Mouse (Mus musculus) embryonic facial prominence, embryonic 11.5 days (tissue): ENCODE data around the gene Oxt. TPM values are rescaled to one million over a fixed set of nuclear protein-coding genes. Genes with fewer than 3 reads are reported as not detected.
"Not testable (repeated sequence)": the region's sequence is repeated elsewhere in the genome, so short reads cannot be mapped to it uniquely, and the experiment has no call there.

Experiments
- ATAC-seq: fragments of 200-750 bp; cut with Nextera tagmentation; replicated peaks from 2 replicates; pipeline ENCODE4 v1.8.0; 2017; ENCODE audit warnings: low read depth; ENCODE audit not compliant: insufficient number of reproducible peaks, low FRiP score, low TSS enrichment
- DNase-seq: peaks from one replicate; pipeline ENCODE4 v3.0.0-alpha.2; 2015; ENCODE audit warnings: low spot score
- H3K27ac ChIP-seq: fragments of 300-500 bp; sonication (generic); replicated peaks from 2 replicates; pipeline ENCODE4 v1.5.1; 2014; ENCODE audit warnings: mild to moderate bottlenecking, low read depth, low read length, control low read depth
- H3K27me3 ChIP-seq: fragments of 300-500 bp; sonication (generic); 2 replicates; pipeline ENCODE4 v1.6.1; 2014; ENCODE audit warnings: mild to moderate bottlenecking, low read length, moderate library complexity, mixed read lengths; ENCODE audit not compliant: control insufficient read depth, insufficient read depth
- H3K36me3 ChIP-seq: fragments of 300-500 bp; sonication (generic); replicated peaks from 2 replicates; pipeline ENCODE4 v1.6.1; 2014; ENCODE audit warnings: low read depth, mild to moderate bottlenecking, low read length, moderate library complexity, mixed read lengths; ENCODE audit not compliant: control insufficient read depth, insufficient read depth
- H3K4me1 ChIP-seq: fragments of 300-500 bp; sonication (generic); 2 replicates; pipeline ENCODE4 v1.6.1; 2014; ENCODE audit warnings: low read length, mixed read lengths; ENCODE audit not compliant: control insufficient read depth, insufficient read depth
- H3K4me2 ChIP-seq: fragments of 300-500 bp; sonication (generic); 2 replicates; pipeline ENCODE4 v1.6.1; 2014; ENCODE audit warnings: low read depth, mild to moderate bottlenecking, control low read depth, low read length, moderate library complexity
- H3K4me3 ChIP-seq: fragments of 300-500 bp; sonication (generic); 2 replicates; pipeline ENCODE4 v1.5.1; 2014; ENCODE audit warnings: low read depth, low read length, control low read depth
- H3K9ac ChIP-seq: fragments of 300-500 bp; sonication (generic); replicated peaks from 2 replicates; pipeline ENCODE4 v1.6.1; 2014; ENCODE audit warnings: mild to moderate bottlenecking, control low read depth, low read length
- H3K9me3 ChIP-seq: fragments of 300-500 bp; sonication (generic); replicated peaks from 2 replicates; pipeline ENCODE4 v1.6.1; 2016; ENCODE audit warnings: mild to moderate bottlenecking, low read length, inconsistent platforms, mixed read lengths; ENCODE audit not compliant: control insufficient read depth
- WGBS: fragments of 180-500 bp; shearing (Covaris S2); extraction: QIAGEN DNeasy Blood & Tissue Kit; methylation state at CpG from one replicate; pipeline ENCODE4 v1.1.7; 2014; 5-methylcytosine and 5-hydroxymethylcytosine counted together
- polyA plus RNA-seq: library from polyadenylated mRNA; unstranded; fragments of >200 nt; fragmentation: Nextera tagmentation; extraction: Ambion mirVana; gene quantifications from 2 replicates; pipeline ENCODE4 v1.2.1, GENCODE M21; 2014

The Oxt gene
- polyA plus RNA-seq, 1 experiment from 2014 or later = not detected

DNA sequence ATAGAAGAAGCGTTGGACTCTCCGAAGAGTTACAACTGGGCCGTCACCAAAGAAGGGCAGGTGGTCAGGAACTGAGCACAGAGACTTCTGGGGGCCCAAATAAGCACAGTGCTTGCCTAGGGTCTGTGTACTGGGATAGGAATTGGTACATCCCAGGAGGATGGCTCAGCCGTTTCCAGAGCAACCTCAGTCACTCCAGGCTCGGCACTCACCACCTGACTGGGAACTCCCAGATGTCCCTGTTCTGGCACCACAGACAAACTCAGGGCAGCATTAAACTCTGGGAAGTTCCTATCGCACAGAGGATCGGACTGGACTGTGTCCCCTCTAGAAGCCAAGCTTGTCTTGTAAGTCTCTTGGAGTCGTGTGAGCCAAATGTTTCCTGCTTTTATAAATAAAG is 11.0 kb upstream of the Oxt start:
- no peak overlapping the region for H3K27ac ChIP-seq
- no peaks in the 10 kb centered on the region for H3K36me3 ChIP-seq
- no peak overlapping the region for H3K4me3 ChIP-seq
- H3K4me1 ChIP-seq = no peaks in the 10 kb centered on the region
- H3K27me3 ChIP-seq = no peaks in the 10 kb centered on the region
- no peak overlapping the region; the same call in none of the 2 replicates for H3K4me2 ChIP-seq
- ATAC-seq = no peak
- no peaks in the 10 kb centered on the region for H3K9me3 ChIP-seq
- H3K9ac ChIP-seq = no peak overlapping the region
- no peak for DNase-seq
- WGBS = 82% methylated on average over 8 of the region's 8 CpGs

- no peak overlapping the region for H3K9ac ChIP-seq
- WGBS = 81% methylated on average over 4 of the region's 4 CpGs
- H3K36me3 ChIP-seq = no peaks in the 10 kb centered on the region
- no peak overlapping the region for H3K27ac ChIP-seq
- no peak overlapping the region for H3K4me2 ChIP-seq
- ATAC-seq (no peak), DNase-seq (no peak)
- H3K27me3 ChIP-seq = no peaks in the 10 kb centered on the region; the same call in 1 of the 2 replicates
- no peak overlapping the region for H3K4me3 ChIP-seq
- no peaks in the 10 kb centered on the region for H3K4me1 ChIP-seq
- no peaks in the 10 kb centered on the region for H3K9me3 ChIP-seq
Measured at GRCm38 (mm10) chr2:130568921-130569320, 7.1 kb upstream of the Oxt start.

DNA sequence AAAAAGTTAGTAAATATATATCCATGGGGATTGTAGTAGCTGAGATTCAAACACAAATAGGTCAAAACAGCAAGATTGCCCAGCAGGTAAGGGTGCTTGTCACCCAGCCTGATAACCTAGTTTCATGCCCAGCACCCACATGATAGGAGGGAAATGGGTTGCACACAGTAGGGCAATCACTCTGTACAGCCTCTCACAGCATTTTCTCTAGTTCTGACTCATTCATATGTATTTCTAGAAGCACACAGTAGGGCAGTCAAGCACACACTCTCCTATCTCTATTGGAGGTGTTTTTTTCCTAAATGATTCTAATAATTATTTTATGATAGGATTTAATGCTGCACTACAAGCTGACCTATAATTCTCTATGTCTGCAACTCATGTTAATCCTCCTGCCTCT is 6.0 kb upstream of the Oxt start:
- ATAC-seq = no peak
- no peak overlapping the region for H3K4me2 ChIP-seq
- no peak overlapping the region for H3K27ac ChIP-seq
- H3K4me3 ChIP-seq = no peak overlapping the region
- no peak for DNase-seq
- no peak overlapping the region for H3K9ac ChIP-seq
- no peaks in the 10 kb centered on the region; the same call in none of the 2 replicates for H3K27me3 ChIP-seq
- no peaks in the 10 kb centered on the region for H3K9me3 ChIP-seq
- no peaks in the 10 kb centered on the region for H3K36me3 ChIP-seq
- no peaks in the 10 kb centered on the region for H3K4me1 ChIP-seq

GRCm38 (mm10) chr2:130574960-130575359 is 1.0 kb upstream of the Oxt start:
- 80% methylated on average over 5 of the region's 5 CpGs for WGBS
- H3K4me1 ChIP-seq = 0 out of 2 replicates have a peak, but pooled peaks cover 2% of the 10 kb centered on the region
- DNase-seq (no peak), ATAC-seq (no peak)
- H3K27ac ChIP-seq = no peak overlapping the region
- H3K4me2 ChIP-seq = no peak overlapping the region
- no peak overlapping the region for H3K9ac ChIP-seq
- peaks cover 43% of the 10 kb centered on the region for H3K27me3 ChIP-seq
- no peaks in the 10 kb centered on the region for H3K9me3 ChIP-seq
- no peaks in the 10 kb centered on the region for H3K36me3 ChIP-seq
- no peak overlapping the region for H3K4me3 ChIP-seq

DNA sequence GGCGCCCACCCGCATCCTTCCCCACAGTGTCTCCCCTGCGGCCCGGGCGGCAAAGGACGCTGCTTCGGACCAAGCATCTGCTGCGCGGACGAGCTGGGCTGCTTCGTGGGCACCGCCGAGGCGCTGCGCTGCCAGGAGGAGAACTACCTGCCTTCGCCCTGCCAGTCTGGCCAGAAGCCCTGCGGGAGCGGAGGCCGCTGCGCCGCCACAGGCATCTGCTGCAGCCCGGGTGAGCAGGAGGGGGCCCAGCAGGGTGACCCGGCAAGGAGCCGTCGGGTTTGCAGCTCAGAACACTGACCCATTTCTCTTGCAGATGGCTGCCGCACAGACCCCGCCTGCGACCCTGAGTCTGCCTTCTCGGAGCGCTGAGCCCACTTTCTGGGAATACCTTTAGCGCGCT is 591 bp downstream of the Oxt start:
- not testable (repeated sequence) for H3K27ac ChIP-seq, ATAC-seq, H3K36me3 ChIP-seq, DNase-seq, H3K9me3 ChIP-seq, H3K9ac ChIP-seq, H3K4me1 ChIP-seq
- Histone ChIP-seq H3K27me3 (peaks cover 58% of the 10 kb centered on the region), H3K4me3 (peak overlapping the region; percentile 24), H3K4me2 (peak overlapping the region; percentile 51)
- 2% methylated on average over 27 of the region's 32 CpGs for WGBS

DNA sequence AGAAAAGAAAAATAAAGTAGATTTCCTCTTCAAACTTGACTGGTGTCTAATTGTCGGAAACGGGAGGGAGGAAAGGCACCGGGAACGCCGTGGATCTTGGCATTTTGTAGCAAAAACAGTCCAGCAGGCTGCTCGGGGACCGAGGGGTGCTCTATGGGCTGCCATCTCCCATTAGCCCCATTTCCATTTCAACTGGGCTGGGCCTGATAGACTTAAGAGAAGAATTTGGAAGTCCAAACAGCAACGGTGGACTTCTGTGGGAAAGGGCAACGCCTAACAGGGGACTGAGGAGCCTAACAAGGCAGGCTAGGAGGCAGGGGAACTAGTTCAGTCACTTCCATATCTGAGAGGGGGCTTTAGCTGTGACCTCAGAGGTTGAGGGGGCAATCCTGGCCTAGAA is 1.0 kb downstream of the Oxt start:
- H3K36me3 ChIP-seq = no peaks in the 10 kb centered on the region
- no peak overlapping the region; the same call in 1 of the 2 replicates for H3K9ac ChIP-seq
- peaks cover 6% of the 10 kb centered on the region; the same call in 1 of the 2 replicates for H3K4me1 ChIP-seq
- WGBS = 2% methylated on average over 9 of the region's 9 CpGs
- peaks cover 63% of the 10 kb centered on the region for H3K27me3 ChIP-seq
- no peaks in the 10 kb centered on the region for H3K9me3 ChIP-seq
- no peak for DNase-seq
- H3K27ac ChIP-seq = no peak overlapping the region
- peak overlapping the region; percentile 24; the same call in 1 of the 2 replicates for H3K4me3 ChIP-seq
- ATAC-seq = no peak
- peak overlapping the region; percentile 51 for H3K4me2 ChIP-seq

DNA sequence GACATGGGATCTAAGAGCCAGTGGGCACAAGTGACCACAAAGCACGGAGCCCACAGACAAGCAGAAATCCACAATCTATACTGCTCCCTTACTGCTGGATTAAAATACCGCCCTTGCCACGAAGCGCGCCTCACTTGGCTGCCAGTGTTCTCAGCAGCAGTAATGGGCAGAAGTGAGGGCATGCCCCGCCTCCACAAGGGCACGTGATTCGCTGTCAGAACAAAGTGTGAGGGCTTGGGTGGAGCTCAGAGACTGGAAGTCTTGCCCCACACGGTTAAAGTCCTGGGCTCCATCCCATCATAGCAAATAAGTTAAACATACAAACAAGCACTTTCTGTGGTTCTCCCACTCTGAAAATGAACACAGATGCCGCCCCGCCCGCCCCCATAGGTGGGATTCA is 1.7 kb downstream of the Oxt start:
- WGBS = 5% methylated on average over 12 of the region's 12 CpGs
- Histone ChIP-seq H3K27me3 (peaks cover 69% of the 10 kb centered on the region), H3K4me1 (peaks cover 6% of the 10 kb centered on the region; the same call in 1 of the 2 replicates), H3K9ac (no peak overlapping the region), H3K9me3 (no peaks in the 10 kb centered on the region), H3K27ac (no peak overlapping the region), H3K4me2 (peak overlapping the region; percentile 30; the same call in 1 of the 2 replicates), H3K4me3 (no peak overlapping the region), H3K36me3 (no peaks in the 10 kb centered on the region)
- no peak for ATAC-seq
- peak; percentile 38 for DNase-seq

GRCm38 (mm10) chr2:130578148-130578547 is 2.2 kb downstream of the Oxt start:
- Histone ChIP-seq H3K4me3 (no peak overlapping the region), H3K36me3 (no peaks in the 10 kb centered on the region), H3K9me3 (no peaks in the 10 kb centered on the region), H3K4me2 (no peak overlapping the region), H3K27ac (no peak overlapping the region), H3K9ac (no peak overlapping the region), H3K27me3 (peaks cover 73% of the 10 kb centered on the region), H3K4me1 (peaks cover 6% of the 10 kb centered on the region; the same call in 1 of the 2 replicates)
- 7% methylated on average over 9 of the region's 11 CpGs for WGBS
- no peak for ATAC-seq
- peak; percentile 59 for DNase-seq
